Mouse (Mus musculus): ENCODE measurements around the gene Tlcd2. TPM values are rescaled to one million over a fixed set of nuclear protein-coding genes. Genes with fewer than 3 reads are reported as not detected.

Gene Tlcd2
- polyA plus RNA-seq, 1 experiment from 2014 or later = 16.1 TPM

GRCm38 (mm10) chr11:75424033-75424432 lies 37.5 kb upstream of the Tlcd2 start:
- Histone ChIP-seq H3K9ac (ENCODE audit: low read depth, low read length) (no peak overlapping the region), H3K4me2 (no peak overlapping the region), H3K9me3 (replicated peaks; ENCODE audit: control insufficient read depth, low read length) (no peaks in the 10 kb centered on the region), H3K27me3 (ENCODE audit: control insufficient read depth, insufficient read depth, low read length) (no peaks in the 10 kb centered on the region), H3K4me3 (ENCODE audit: low read depth, low read length) (no peak overlapping the region), H3K36me3 (ENCODE audit: control insufficient read depth, insufficient read depth, low read length) (no peaks in the 10 kb centered on the region), H3K27ac (ENCODE audit: low read depth, low read length) (no peak overlapping the region), H3K4me1 (ENCODE audit: control insufficient read depth, insufficient read depth, low read length) (peaks cover 7% of the 10 kb centered on the region; the same call in 1 of the 2 replicates)
- no peak for ATAC-seq (replicated peaks; ENCODE audit: insufficient number of reproducible peaks, low FRiP score, low TSS enrichment)
- 85% methylated on average over 9 of the region's 9 CpGs for WGBS (ENCODE audit: insufficient replicate concordance)

- H3K27ac ChIP-seq (ENCODE audit: low read depth, low read length) = no peak overlapping the region
- no peak overlapping the region for H3K4me3 ChIP-seq (ENCODE audit: low read depth, low read length)
- 84% methylated on average over 3 of the region's 3 CpGs for WGBS (ENCODE audit: insufficient replicate concordance)
- peaks cover 7% of the 10 kb centered on the region; the same call in 1 of the 2 replicates for H3K4me1 ChIP-seq (ENCODE audit: control insufficient read depth, insufficient read depth, low read length)
- no peak overlapping the region for H3K9ac ChIP-seq (ENCODE audit: low read depth, low read length)
- H3K4me2 ChIP-seq = no peak overlapping the region
- H3K27me3 ChIP-seq (ENCODE audit: control insufficient read depth, insufficient read depth, low read length) = no peaks in the 10 kb centered on the region
- ATAC-seq (replicated peaks; ENCODE audit: insufficient number of reproducible peaks, low FRiP score, low TSS enrichment) = no peak
- no peaks in the 10 kb centered on the region for H3K9me3 ChIP-seq (replicated peaks; ENCODE audit: control insufficient read depth, low read length)
- no peaks in the 10 kb centered on the region for H3K36me3 ChIP-seq (ENCODE audit: control insufficient read depth, insufficient read depth, low read length)
Measured at GRCm38 (mm10) chr11:75424459-75424858, 37.1 kb upstream of the Tlcd2 start.

GRCm38 (mm10) chr11:75429019-75429705 lies 32.4 kb upstream of the Tlcd2 start:
- Histone ChIP-seq H3K4me3 (ENCODE audit: low read depth, low read length) (no peak overlapping the region), H3K36me3 (ENCODE audit: control insufficient read depth, insufficient read depth, low read length) (no peaks in the 10 kb centered on the region), H3K4me2 (no peak overlapping the region), H3K27ac (ENCODE audit: low read depth, low read length) (no peak overlapping the region), H3K9ac (ENCODE audit: low read depth, low read length) (no peak overlapping the region), H3K4me1 (ENCODE audit: control insufficient read depth, insufficient read depth, low read length) (no peaks in the 10 kb centered on the region), H3K27me3 (ENCODE audit: control insufficient read depth, insufficient read depth, low read length) (no peaks in the 10 kb centered on the region), H3K9me3 (replicated peaks; ENCODE audit: control insufficient read depth, low read length) (peaks cover 2% of the 10 kb centered on the region; the same call in 1 of the 2 replicates)
- WGBS (ENCODE audit: insufficient replicate concordance) = 73% methylated on average over 9 of the region's 9 CpGs
- no peak for ATAC-seq (replicated peaks; ENCODE audit: insufficient number of reproducible peaks, low FRiP score, low TSS enrichment)

- no peaks in the 10 kb centered on the region for H3K27me3 ChIP-seq (ENCODE audit: control insufficient read depth, insufficient read depth, low read length)
- no peak overlapping the region for H3K27ac ChIP-seq (ENCODE audit: low read depth, low read length)
- no peaks in the 10 kb centered on the region for H3K4me1 ChIP-seq (ENCODE audit: control insufficient read depth, insufficient read depth, low read length)
- H3K4me2 ChIP-seq = no peak overlapping the region
- no peaks in the 10 kb centered on the region for H3K36me3 ChIP-seq (ENCODE audit: control insufficient read depth, insufficient read depth, low read length)
- peaks cover 4% of the 10 kb centered on the region; the same call in 1 of the 2 replicates for H3K9me3 ChIP-seq (replicated peaks; ENCODE audit: control insufficient read depth, low read length)
- ATAC-seq (replicated peaks; ENCODE audit: insufficient number of reproducible peaks, low FRiP score, low TSS enrichment) = no peak
- no peak overlapping the region for H3K4me3 ChIP-seq (ENCODE audit: low read depth, low read length)
- H3K9ac ChIP-seq (ENCODE audit: low read depth, low read length) = no peak overlapping the region
- WGBS (ENCODE audit: insufficient replicate concordance) = 79% methylated on average over 11 of the region's 11 CpGs
Measured at GRCm38 (mm10) chr11:75431307-75431706, 30.2 kb upstream of the Tlcd2 start.

GRCm38 (mm10) chr11:75434138-75434537 lies 27.4 kb upstream of the Tlcd2 start:
- no peak for ATAC-seq (replicated peaks; ENCODE audit: insufficient number of reproducible peaks, low FRiP score, low TSS enrichment)
- H3K9me3 ChIP-seq (replicated peaks; ENCODE audit: control insufficient read depth, low read length) = peaks cover 4% of the 10 kb centered on the region; the same call in 1 of the 2 replicates
- peaks cover 4% of the 10 kb centered on the region; the same call in 1 of the 2 replicates for H3K4me1 ChIP-seq (ENCODE audit: control insufficient read depth, insufficient read depth, low read length)
- no peaks in the 10 kb centered on the region for H3K27me3 ChIP-seq (ENCODE audit: control insufficient read depth, insufficient read depth, low read length)
- no peak overlapping the region for H3K9ac ChIP-seq (ENCODE audit: low read depth, low read length)
- H3K27ac ChIP-seq (ENCODE audit: low read depth, low read length) = no peak overlapping the region
- no peak overlapping the region for H3K4me3 ChIP-seq (ENCODE audit: low read depth, low read length)
- H3K4me2 ChIP-seq = no peak overlapping the region
- WGBS (ENCODE audit: insufficient replicate concordance) = 84% methylated on average over 5 of the region's 5 CpGs
- no peaks in the 10 kb centered on the region for H3K36me3 ChIP-seq (ENCODE audit: control insufficient read depth, insufficient read depth, low read length)

GRCm38 (mm10) chr11:75438194-75438593 lies 23.3 kb upstream of the Tlcd2 start:
- H3K27ac ChIP-seq (ENCODE audit: low read depth, low read length) = no peak overlapping the region
- no peak overlapping the region for H3K4me2 ChIP-seq
- no peak overlapping the region for H3K9ac ChIP-seq (ENCODE audit: low read depth, low read length)
- peaks cover 4% of the 10 kb centered on the region; the same call in 1 of the 2 replicates for H3K4me1 ChIP-seq (ENCODE audit: control insufficient read depth, insufficient read depth, low read length)
- peaks cover 4% of the 10 kb centered on the region; the same call in 1 of the 2 replicates for H3K9me3 ChIP-seq (replicated peaks; ENCODE audit: control insufficient read depth, low read length)
- no peak for ATAC-seq (replicated peaks; ENCODE audit: insufficient number of reproducible peaks, low FRiP score, low TSS enrichment)
- no peaks in the 10 kb centered on the region for H3K36me3 ChIP-seq (ENCODE audit: control insufficient read depth, insufficient read depth, low read length)
- no peaks in the 10 kb centered on the region for H3K27me3 ChIP-seq (ENCODE audit: control insufficient read depth, insufficient read depth, low read length)
- H3K4me3 ChIP-seq (ENCODE audit: low read depth, low read length) = no peak overlapping the region
- 76% methylated on average over 13 of the region's 13 CpGs for WGBS (ENCODE audit: insufficient replicate concordance)

GRCm38 (mm10) chr11:75438804-75439203 lies 22.7 kb upstream of the Tlcd2 start:
- no peaks in the 10 kb centered on the region for H3K27me3 ChIP-seq (ENCODE audit: control insufficient read depth, insufficient read depth, low read length)
- H3K4me2 ChIP-seq = no peak overlapping the region
- WGBS (ENCODE audit: insufficient replicate concordance) = 82% methylated on average over 3 of the region's 3 CpGs
- H3K9ac ChIP-seq (ENCODE audit: low read depth, low read length) = no peak overlapping the region
- no peak overlapping the region for H3K27ac ChIP-seq (ENCODE audit: low read depth, low read length)
- 0 out of 2 replicates have a peak, but pooled peaks cover 1% of the 10 kb centered on the region for H3K36me3 ChIP-seq (ENCODE audit: control insufficient read depth, insufficient read depth, low read length)
- H3K4me1 ChIP-seq (ENCODE audit: control insufficient read depth, insufficient read depth, low read length) = peaks cover 4% of the 10 kb centered on the region
- ATAC-seq (replicated peaks; ENCODE audit: insufficient number of reproducible peaks, low FRiP score, low TSS enrichment) = no peak
- H3K9me3 ChIP-seq (replicated peaks; ENCODE audit: control insufficient read depth, low read length) = peaks cover 4% of the 10 kb centered on the region; the same call in 1 of the 2 replicates
- H3K4me3 ChIP-seq (ENCODE audit: low read depth, low read length) = no peak overlapping the region

- H3K4me2 ChIP-seq = no peak within 1 kb of the TSS
- no peaks in the 10 kb centered on the region for H3K27me3 ChIP-seq (ENCODE audit: control insufficient read depth, insufficient read depth, low read length)
- no peak within 1 kb of the TSS for H3K27ac ChIP-seq (ENCODE audit: low read depth, low read length)
- no peak for ATAC-seq (replicated peaks; ENCODE audit: insufficient number of reproducible peaks, low FRiP score, low TSS enrichment)
- H3K4me1 ChIP-seq (ENCODE audit: control insufficient read depth, insufficient read depth, low read length) = peaks cover 6% of the 10 kb centered on the region
- H3K9me3 ChIP-seq (replicated peaks; ENCODE audit: control insufficient read depth, low read length) = peaks cover under 1% of the 10 kb centered on the region; the same call in 1 of the 2 replicates
- no peak within 1 kb of the TSS for H3K4me3 ChIP-seq (ENCODE audit: low read depth, low read length)
- WGBS (ENCODE audit: insufficient replicate concordance) = 79% methylated on average over 6 of the region's 6 CpGs
- no peak within 1 kb of the TSS for H3K9ac ChIP-seq (ENCODE audit: low read depth, low read length)
- H3K36me3 ChIP-seq (ENCODE audit: control insufficient read depth, insufficient read depth, low read length) = 0 out of 2 replicates have a peak, but pooled peaks cover 2% of the 10 kb centered on the region
Measured at GRCm38 (mm10) chr11:75439363-75439762, 22.2 kb upstream of the Tlcd2 start, which contains the start of gene Serpinf2. Gene Serpinf2 (minus strand): TSS chr11:75439591.

GRCm38 (mm10) chr11:75439951-75440350 lies 21.6 kb upstream of the Tlcd2 start:
- no peak overlapping the region for H3K9ac ChIP-seq (ENCODE audit: low read depth, low read length)
- no peaks in the 10 kb centered on the region for H3K9me3 ChIP-seq (replicated peaks; ENCODE audit: control insufficient read depth, low read length)
- H3K27ac ChIP-seq (ENCODE audit: low read depth, low read length) = no peak overlapping the region
- WGBS (ENCODE audit: insufficient replicate concordance) = 53% methylated on average over 3 of the region's 3 CpGs
- no peak overlapping the region for H3K4me2 ChIP-seq
- peaks cover 6% of the 10 kb centered on the region for H3K4me1 ChIP-seq (ENCODE audit: control insufficient read depth, insufficient read depth, low read length)
- no peak for ATAC-seq (replicated peaks; ENCODE audit: insufficient number of reproducible peaks, low FRiP score, low TSS enrichment)
- no peak overlapping the region for H3K4me3 ChIP-seq (ENCODE audit: low read depth, low read length)
- H3K27me3 ChIP-seq (ENCODE audit: control insufficient read depth, insufficient read depth, low read length) = no peaks in the 10 kb centered on the region
- 0 out of 2 replicates have a peak, but pooled peaks cover 2% of the 10 kb centered on the region for H3K36me3 ChIP-seq (ENCODE audit: control insufficient read depth, insufficient read depth, low read length)
